Mouse (Mus musculus) midbrain, postnatal 0 days (tissue): ENCODE measurements around the gene Itsn1. TPM values are rescaled to one million over a fixed set of nuclear protein-coding genes. Genes with fewer than 3 reads are reported as not detected.

Source experiments
- ATAC-seq: fragments of 200-750 bp; cut with Nextera tagmentation; 2 replicates; pipeline ENCODE4 v1.8.0; 2017; ENCODE audit warnings: moderate number of reproducible peaks, mild to moderate bottlenecking, moderate TSS enrichment, moderate library complexity; ENCODE audit not compliant: low FRiP score
- DNase-seq: peaks from one replicate; pipeline ENCODE4 v3.0.0-alpha.2; 2015; ENCODE audit warnings: low spot score
- H3K27ac ChIP-seq: fragments of 300-500 bp; sonication (generic); 2 replicates; pipeline ENCODE4 v1.5.1; 2014; ENCODE audit warnings: low read depth, mild to moderate bottlenecking, low read length, mixed read lengths
- H3K27me3 ChIP-seq: fragments of 300-500 bp; sonication (generic); 2 replicates; pipeline ENCODE4 v1.6.1; 2014; ENCODE audit warnings: low read length, control low read depth, mixed read lengths; ENCODE audit not compliant: insufficient read depth
- H3K36me3 ChIP-seq: fragments of 300-500 bp; sonication (generic); 2 replicates; pipeline ENCODE4 v1.6.1; 2014; ENCODE audit warnings: low read length, control low read depth, mixed read lengths; ENCODE audit not compliant: insufficient read depth
- H3K4me1 ChIP-seq: fragments of 300-500 bp; sonication (generic); 2 replicates; pipeline ENCODE4 v1.6.1; 2014; ENCODE audit warnings: mild to moderate bottlenecking, control low read depth, antibody characterized with exemption, low read length, mixed read lengths; ENCODE audit not compliant: insufficient read depth
- H3K4me2 ChIP-seq: fragments of 300-500 bp; sonication (generic); 2 replicates; pipeline ENCODE4 v1.6.1; 2014; ENCODE audit warnings: low read depth, mild to moderate bottlenecking, low read length, mixed read lengths; ENCODE audit not compliant: poor library complexity, severe bottlenecking
- H3K4me3 ChIP-seq: fragments of 300-500 bp; sonication (generic); 2 replicates; pipeline ENCODE4 v1.5.1; 2014; ENCODE audit warnings: low read depth, mild to moderate bottlenecking, low read length, moderate library complexity
- H3K9ac ChIP-seq: fragments of 300-500 bp; sonication (generic); replicated peaks from 2 replicates; pipeline ENCODE4 v1.6.1; 2014; ENCODE audit warnings: mild to moderate bottlenecking, low read length, moderate library complexity, mixed read lengths; ENCODE audit not compliant: poor library complexity, severe bottlenecking
- H3K9me3 ChIP-seq: fragments of 300-500 bp; sonication (generic); 2 replicates; pipeline ENCODE4 v1.6.1; 2016; ENCODE audit warnings: low read length, control low read depth
- CTCF ChIP-seq: IDR thresholded peaks from 2 replicates; pipeline ENCODE4 v1.5.1; 2016; ENCODE audit warnings: antibody characterized with exemption, mild to moderate bottlenecking
- WGBS: fragments of 180-500 bp; shearing (Covaris S2); extraction: QIAGEN DNeasy Blood & Tissue Kit; methylation state at CpG from one replicate; pipeline ENCODE4 v1.1.7; 2014; 5-methylcytosine and 5-hydroxymethylcytosine counted together
- polyA plus RNA-seq: library from polyadenylated mRNA; unstranded; fragments of >200 nt; fragmentation: Nextera tagmentation; extraction: Ambion mirVana; gene quantifications from 2 replicates; pipeline ENCODE4 v1.2.1, GENCODE M21; 2015
- total RNA-seq: library from RNA; depleted of rRNA; stranded (reverse); fragments of >200 nt; gene quantifications from 2 replicates; pipeline ENCODE4 v1.2.3, GENCODE M21; 2014

Gene Itsn1
- total and polyA plus RNA-seq, 2 experiments from 2014 or later: 34.0 to 78.7 TPM

DNA sequence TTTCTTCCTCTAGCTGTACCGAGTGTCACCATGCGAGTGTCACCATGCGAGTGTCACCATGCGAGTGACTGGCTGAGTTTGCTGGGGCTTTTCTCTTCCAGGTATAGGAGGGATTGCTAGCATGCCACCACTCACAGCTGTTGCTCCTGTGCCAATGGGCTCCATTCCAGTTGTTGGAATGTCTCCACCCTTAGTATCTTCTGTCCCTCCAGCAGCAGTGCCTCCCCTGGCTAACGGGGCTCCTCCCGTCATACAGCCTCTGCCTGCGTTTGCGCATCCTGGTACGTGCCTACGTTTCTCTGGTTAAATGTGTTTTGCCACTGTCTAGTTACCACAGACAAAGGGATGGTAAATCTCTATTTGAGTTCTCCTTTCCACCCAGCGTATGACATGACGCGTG lies 72.3 kb downstream of the Itsn1 start:
- WGBS: 95% methylated on average over 13 of the region's 13 CpGs
- H3K9me3 ChIP-seq: no peaks in the 10 kb centered on the region

DNA sequence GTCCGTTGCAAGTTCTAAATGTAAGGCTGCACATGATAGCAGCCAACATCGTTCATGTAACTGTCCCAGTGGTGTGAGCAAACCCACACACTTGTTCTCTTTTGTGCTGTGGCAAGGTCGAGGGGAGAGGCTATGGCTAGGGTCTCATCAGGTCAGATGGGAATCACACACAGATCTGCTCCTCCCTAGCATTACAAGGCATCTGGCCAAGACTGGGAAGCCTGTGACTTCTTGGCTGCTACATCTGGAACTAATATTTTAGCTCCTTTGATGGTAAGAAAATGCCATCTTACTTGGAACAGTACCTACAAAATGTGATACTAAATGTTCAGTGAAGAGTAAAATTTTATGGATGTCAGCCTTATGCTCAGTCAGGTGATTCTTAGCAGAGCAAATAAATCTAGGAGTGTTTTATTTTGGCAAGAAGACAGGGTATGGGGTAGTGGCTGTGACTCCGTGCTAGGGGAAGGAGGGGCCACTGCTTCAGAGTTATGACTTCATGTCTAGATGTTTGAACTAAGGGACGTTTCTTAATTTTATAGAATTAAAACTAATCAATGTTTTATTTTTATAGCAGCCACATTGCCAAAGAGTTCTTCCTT lies 73.5 kb downstream of the Itsn1 start:
- WGBS: 81% methylated on average over 5 of the region's 5 CpGs

More for the DNA sequence above, 72.3 kb downstream of the Itsn1 start:
- H3K4me2 ChIP-seq: no peak overlapping the region
- DNase-seq: no peak
- no peak for ATAC-seq
- TF ChIP-seq CTCF: no peak
- H3K27ac ChIP-seq: no peak overlapping the region
- 0 out of 2 replicates have a peak, but pooled peaks cover 18% of the 10 kb centered on the region for H3K36me3 ChIP-seq
- no peaks in the 10 kb centered on the region for H3K27me3 ChIP-seq
- no peak overlapping the region for H3K9ac ChIP-seq
- H3K4me3 ChIP-seq: no peak overlapping the region
- no peaks in the 10 kb centered on the region for H3K4me1 ChIP-seq

DNA sequence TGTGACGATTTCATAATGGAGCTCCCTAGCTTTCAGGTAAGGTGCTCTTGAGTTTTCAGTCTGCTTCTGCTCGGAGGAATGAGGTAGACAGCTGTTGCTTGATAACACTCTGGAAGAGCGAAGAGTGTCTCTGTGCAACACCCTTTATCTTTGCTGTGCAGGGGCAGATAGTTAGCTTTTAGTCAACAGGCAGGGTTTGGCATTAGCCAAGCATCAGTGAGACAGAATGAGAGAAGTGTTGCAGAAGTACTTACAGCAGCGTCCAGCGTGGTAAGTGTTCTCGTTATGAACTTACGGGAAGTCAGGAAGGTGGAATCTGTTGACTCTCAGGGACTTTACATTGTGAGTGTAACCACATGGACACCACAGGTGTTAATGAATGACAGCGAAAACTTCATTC lies 75.3 kb downstream of the Itsn1 start:
- TF ChIP-seq CTCF: no peak
- Histone ChIP-seq H3K4me1 (no peaks in the 10 kb centered on the region), H3K9ac (no peak overlapping the region), H3K4me3 (no peak overlapping the region), H3K36me3 (peaks cover 30% of the 10 kb centered on the region; the same call in 1 of the 2 replicates), H3K9me3 (no peaks in the 10 kb centered on the region), H3K27ac (no peak overlapping the region), H3K4me2 (no peak overlapping the region), H3K27me3 (no peaks in the 10 kb centered on the region)
- no peak for ATAC-seq
- WGBS: 93% methylated on average over 8 of the region's 8 CpGs
- no peak for DNase-seq

More for the DNA sequence above, 73.5 kb downstream of the Itsn1 start:
- peaks cover 22% of the 10 kb centered on the region; the same call in 1 of the 2 replicates for H3K36me3 ChIP-seq
- H3K9me3 ChIP-seq: no peaks in the 10 kb centered on the region
- no peaks in the 10 kb centered on the region for H3K4me1 ChIP-seq
- H3K27me3 ChIP-seq: no peaks in the 10 kb centered on the region
- H3K4me3 ChIP-seq: no peak overlapping the region
- no peak overlapping the region for H3K4me2 ChIP-seq
- no peak for ATAC-seq
- no peak overlapping the region for H3K27ac ChIP-seq
- no peak for TF ChIP-seq CTCF
- DNase-seq: no peak
- no peak overlapping the region for H3K9ac ChIP-seq

DNA sequence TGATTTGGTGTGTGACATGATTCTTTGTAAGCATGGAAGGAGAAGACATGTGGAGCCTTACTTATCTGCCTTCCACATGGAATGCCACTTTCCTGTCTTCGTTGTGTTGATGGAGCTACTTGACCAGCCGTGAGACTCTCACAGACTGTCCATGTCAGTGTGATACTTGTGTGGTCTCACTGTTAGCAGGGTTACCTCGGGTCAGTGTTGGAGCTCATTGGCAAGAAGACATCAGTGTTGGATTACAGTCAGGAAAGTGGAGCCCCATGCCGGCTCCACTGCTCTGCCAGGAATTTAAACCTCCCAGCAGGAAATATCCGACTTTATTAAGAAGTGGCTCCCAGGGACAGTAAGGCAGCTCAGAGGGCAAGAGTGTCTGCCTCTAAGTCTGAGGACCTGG lies 75.8 kb downstream of the Itsn1 start:
- Histone ChIP-seq H3K4me2 (no peak overlapping the region), H3K9me3 (no peaks in the 10 kb centered on the region), H3K27ac (no peak overlapping the region), H3K36me3 (peaks cover 30% of the 10 kb centered on the region; the same call in 1 of the 2 replicates), H3K9ac (no peak overlapping the region), H3K4me1 (no peaks in the 10 kb centered on the region), H3K27me3 (no peaks in the 10 kb centered on the region), H3K4me3 (no peak overlapping the region)
- 60% methylated on average over 5 of the region's 5 CpGs for WGBS
- TF ChIP-seq CTCF: no peak
- no peak for ATAC-seq
- peak; percentile 45 for DNase-seq

DNA sequence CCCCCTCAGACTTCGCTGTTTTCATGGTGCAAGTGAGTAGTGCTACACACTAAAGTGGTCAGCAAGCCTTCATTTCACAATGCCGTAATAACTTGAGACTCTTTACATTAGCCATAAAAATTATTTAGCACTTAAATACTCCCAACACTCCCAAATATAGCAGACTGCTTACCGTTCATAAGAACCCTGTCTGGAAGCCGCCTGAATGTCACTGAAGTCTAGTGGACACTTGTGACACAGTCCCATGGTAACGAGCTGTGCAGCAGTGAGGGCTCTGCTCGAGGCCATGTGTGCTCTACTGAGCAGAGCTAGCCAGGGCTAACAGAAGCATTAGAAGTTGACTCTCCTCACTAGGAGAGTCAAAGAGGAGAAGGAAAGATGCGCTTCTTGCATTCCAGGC lies 81.2 kb downstream of the Itsn1 start:
- H3K27ac ChIP-seq: no peak overlapping the region
- ATAC-seq (no peak), DNase-seq (no peak)
- no peaks in the 10 kb centered on the region for H3K4me1 ChIP-seq
- no peak overlapping the region for H3K4me3 ChIP-seq
- 93% methylated on average over 7 of the region's 7 CpGs for WGBS
- no peak for TF ChIP-seq CTCF
- peaks cover 28% of the 10 kb centered on the region for H3K36me3 ChIP-seq
- H3K4me2 ChIP-seq: no peak overlapping the region
- H3K9me3 ChIP-seq: no peaks in the 10 kb centered on the region
- no peaks in the 10 kb centered on the region for H3K27me3 ChIP-seq
- H3K9ac ChIP-seq: no peak overlapping the region

DNA sequence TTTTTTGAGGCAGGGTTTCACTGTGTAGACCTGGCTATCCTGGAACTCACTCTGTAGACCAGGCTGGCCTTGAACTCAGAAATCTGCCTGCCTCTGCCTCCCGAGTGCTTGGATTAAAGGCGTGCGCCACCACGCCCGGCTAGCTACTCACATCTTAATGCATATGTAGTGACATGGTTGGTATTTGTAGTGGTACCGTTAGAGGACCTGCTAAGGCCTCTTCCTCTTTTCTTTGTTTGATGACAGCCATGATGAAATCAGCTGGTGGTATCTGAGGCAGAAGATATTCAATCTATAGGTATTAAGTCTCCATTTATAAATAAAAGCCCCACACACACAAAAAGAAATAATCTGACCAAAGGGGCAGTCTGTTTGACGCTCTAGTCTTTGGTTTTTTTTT lies 82.3 kb downstream of the Itsn1 start:
- Histone ChIP-seq H3K27me3 (no peaks in the 10 kb centered on the region), H3K9me3 (no peaks in the 10 kb centered on the region), H3K4me2 (no peak overlapping the region), H3K36me3 (peaks cover 36% of the 10 kb centered on the region), H3K4me3 (no peak overlapping the region), H3K27ac (no peak overlapping the region), H3K9ac (no peak overlapping the region), H3K4me1 (no peaks in the 10 kb centered on the region)
- no peak for DNase-seq
- WGBS: 93% methylated on average over 7 of the region's 7 CpGs
- TF ChIP-seq CTCF: no peak
- ATAC-seq: no peak
